ENCODE assay signal across 8 mouse cellular contexts in genomic region chr16:56037138-56038010, GRCm38 (mm10). TPM values are rescaled to one million over a fixed set of nuclear protein-coding genes. Genes with fewer than 3 reads are reported as not detected.
DNase-seq lines count a peak whose midpoint lies in the region.

Gene Trmt10c (minus strand): TSS chr16:56037819.

- H3K27me3 ChIP-seq in megakaryocyte, embryonic 14.5 days (replicated peaks) = no peaks in the 10 kb centered on the region

- peaks cover 31% of the 10 kb centered on the region for H3K36me3 ChIP-seq in megakaryocyte, embryonic 14.5 days (replicated peaks; ENCODE audit: low read length)

- peak within 1 kb of the TSS; percentile 94 for H3K4me3 ChIP-seq in megakaryocyte, embryonic 14.5 days (replicated peaks)

- DNase-seq in adrenal gland, adult (ENCODE audit: inconsistent age in 2 of 2, low spot score in 1 of 2) = peak; percentile 94 to 97
- peak; percentile 91 for DNase-seq in embryo, embryonic 10 days (ENCODE audit: low spot score)
- DNase-seq in gastrocnemius, postnatal 10 days = peak; percentile 96
- peak; percentile 95 for DNase-seq in induced T-regulatory cell, adult 2 months (ENCODE audit: low read depth)
- DNase-seq in left cerebral cortex, adult 9 months (ENCODE audit: low spot score in 2 of 2) = peak; percentile 68 to 88
- DNase-seq in right cerebral cortex, adult 2 months (ENCODE audit: low spot score in 2 of 2) = peak; percentile 92 to 93
- peak; percentile 77 for DNase-seq in urinary bladder, postnatal 10 days (ENCODE audit: low spot score)

- H3K4me1 ChIP-seq in megakaryocyte, embryonic 14.5 days = peaks cover 31% of the 10 kb centered on the region

- H3K9me3 ChIP-seq in megakaryocyte, embryonic 14.5 days = no peaks in the 10 kb centered on the region

RNA-seq across cellular contexts. Expression of gene Trmt10c, which starts in this region (rescaled TPM):
- 1 to 10 TPM; 8.9 to 9.0 TPM for total RNA-seq in gastrocnemius, postnatal 10 days (2021)
- polyA plus RNA-seq in megakaryocyte, embryonic 14.5 days (2012; ENCODE audit: insufficient read depth, low replicate concordance) = 2.4 and 5.3 TPM in 2 replicates

Comparison
In these comparisons a context has a peak if more than half of its experiments do, and no peak if none do; other contexts are left out.
1. Peak in every context shown above with its lines: DNase-seq and H3K4me3 ChIP-seq.